Mouse (Mus musculus) heart, embryonic 14.5 days (tissue): ENCODE data around the gene S100a1. TPM values are rescaled to one million over a fixed set of nuclear protein-coding genes. Genes with fewer than 3 reads are reported as not detected.
A peak's percentile ranks its signal among the peaks of the same experiment; 100 is the strongest.

Source experiments
- ATAC-seq: fragments of 200-750 bp; cut with Nextera tagmentation; 2 replicates; pipeline ENCODE4 v1.8.0; 2017; ENCODE audit warnings: low read depth, moderate TSS enrichment; ENCODE audit not compliant: insufficient number of reproducible peaks, insufficient read depth, low FRiP score
- H3K27ac ChIP-seq, 2 experiments: fragments of 200-500 bp in 1 of 2; fragments of 300-500 bp in 1 of 2; sonication (generic) in 1 of 2; replicated peaks in 1 of 2; 2 replicates each; pipeline ENCODE4 v1.5.1; 2012 to 2014; ENCODE audit warnings: low read depth in 2 of 2, low read length in 2 of 2, control low read depth in 1 of 2, mild to moderate bottlenecking in 1 of 2, mixed read lengths in 1 of 2; ENCODE audit not compliant: control insufficient read depth in 1 of 2, insufficient read depth in 1 of 2
- H3K27me3 ChIP-seq: fragments of 300-500 bp; sonication (generic); 2 replicates; pipeline ENCODE4 v1.6.1; 2014; ENCODE audit warnings: mild to moderate bottlenecking, low read length, control low read depth; ENCODE audit not compliant: control insufficient read depth, insufficient read depth
- H3K36me3 ChIP-seq: fragments of 300-500 bp; sonication (generic); 2 replicates; pipeline ENCODE4 v1.6.1; 2014; ENCODE audit warnings: mild to moderate bottlenecking, control low read depth, low read length, mixed read lengths; ENCODE audit not compliant: control insufficient read depth, insufficient read depth
- H3K4me1 ChIP-seq, 2 experiments: fragments of 200-500 bp in 1 of 2; fragments of 300-500 bp in 1 of 2; sonication (generic) in 1 of 2; 2 replicates each; pipeline ENCODE4 v1.6.1; 2012 to 2014; ENCODE audit warnings: low read length in 2 of 2, control low read depth in 1 of 2, mixed read lengths in 1 of 2; ENCODE audit not compliant: control insufficient read depth in 2 of 2, insufficient read depth in 2 of 2
- H3K4me2 ChIP-seq: fragments of 300-500 bp; sonication (generic); 2 replicates; pipeline ENCODE4 v1.6.1; 2014; ENCODE audit warnings: mild to moderate bottlenecking, low read length
- H3K4me3 ChIP-seq, 2 experiments: fragments of 200-500 bp in 1 of 2; fragments of 300-500 bp in 1 of 2; sonication (generic) in 1 of 2; 2 replicates each; pipeline ENCODE4 v1.5.1; 2012 to 2014; ENCODE audit warnings: low read length in 2 of 2, mild to moderate bottlenecking in 2 of 2, control low read depth in 1 of 2, low read depth in 1 of 2, moderate library complexity in 1 of 2; ENCODE audit not compliant: control insufficient read depth in 1 of 2, insufficient read depth in 1 of 2
- H3K9ac ChIP-seq: fragments of 300-500 bp; sonication (generic); 2 replicates; pipeline ENCODE4 v1.6.1; 2014; ENCODE audit warnings: mild to moderate bottlenecking, low read length
- H3K9me3 ChIP-seq: fragments of 300-500 bp; sonication (generic); 2 replicates; pipeline ENCODE4 v1.6.1; 2016; ENCODE audit warnings: low read length, control low read depth; ENCODE audit not compliant: control insufficient read depth
- WGBS: fragments of 180-500 bp; shearing (Covaris S2); extraction: QIAGEN DNeasy Blood & Tissue Kit; methylation state at CpG from one replicate; pipeline ENCODE4 v1.1.7; 2014; 5-methylcytosine and 5-hydroxymethylcytosine counted together
- polyA plus RNA-seq: library from polyadenylated mRNA; unstranded; fragments of >200 nt; fragmentation: Nextera tagmentation; extraction: Ambion mirVana; gene quantifications from 2 replicates; pipeline ENCODE4 v1.2.1, GENCODE M21; 2014

S100a1 gene
- polyA plus RNA-seq, 1 experiment from 2014 or later, result 319 TPM

GRCm38 (mm10) chr3:90495850-90496525, 18.2 kb downstream of the S100a1 start:
- 83% methylated on average over 7 of the region's 7 CpGs for WGBS
- peaks cover 63% of the 10 kb centered on the region for H3K36me3 ChIP-seq
- no peak overlapping the region for H3K27ac ChIP-seq
- no peak overlapping the region for H3K4me2 ChIP-seq
- no peak for ATAC-seq
- no peaks in the 10 kb centered on the region for H3K27me3 ChIP-seq
- no peaks in the 10 kb centered on the region for H3K4me1 ChIP-seq
- H3K9me3 ChIP-seq, result no peaks in the 10 kb centered on the region
- H3K9ac ChIP-seq, result no peak overlapping the region
- H3K4me3 ChIP-seq, result no peak overlapping the region

- no peak overlapping the region for H3K4me3 ChIP-seq
- H3K27me3 ChIP-seq, result no peaks in the 10 kb centered on the region
- H3K4me2 ChIP-seq, result no peak overlapping the region
- no peak overlapping the region for H3K9ac ChIP-seq
- no peak overlapping the region for H3K27ac ChIP-seq
- no peaks in the 10 kb centered on the region for H3K9me3 ChIP-seq
- peaks cover 2 to 7% of the 10 kb centered on the region in 2 experiments; a peak in 3 of 4 replicates for H3K4me1 ChIP-seq
- 70% methylated on average over 4 of the region's 4 CpGs for WGBS
- peaks cover 50% of the 10 kb centered on the region for H3K36me3 ChIP-seq
- no peak for ATAC-seq
Observed at GRCm38 (mm10) chr3:90493831-90494540, 20.2 kb downstream of the S100a1 start.

GRCm38 (mm10) chr3:90491350-90491749, 22.8 kb downstream of the S100a1 start:
- no peak overlapping the region for H3K9ac ChIP-seq
- H3K4me2 ChIP-seq, result no peak overlapping the region
- no peak for ATAC-seq
- H3K9me3 ChIP-seq, result no peaks in the 10 kb centered on the region
- H3K36me3 ChIP-seq, result peaks cover 49% of the 10 kb centered on the region
- WGBS, result 38% methylated on average over 2 of the region's 2 CpGs
- no peaks in the 10 kb centered on the region for H3K27me3 ChIP-seq
- H3K4me1 ChIP-seq, result peaks cover 2 to 7% of the 10 kb centered on the region in 2 experiments; a peak in 3 of 4 replicates
- no peak overlapping the region for H3K27ac ChIP-seq
- no peak overlapping the region for H3K4me3 ChIP-seq

- Histone ChIP-seq H3K4me1 (peaks cover 2 to 7% of the 10 kb centered on the region in 2 experiments; a peak in 3 of 4 replicates), H3K27ac (peak within 1 kb of the TSS; percentile 55 to 70; a peak in 3 of 4 replicates), H3K27me3 (no peaks in the 10 kb centered on the region), H3K9me3 (no peaks in the 10 kb centered on the region), H3K36me3 (peaks cover 49% of the 10 kb centered on the region), H3K4me2 (peak within 1 kb of the TSS; percentile 82), H3K9ac (peak within 1 kb of the TSS; percentile 90), H3K4me3 (peak within 1 kb of the TSS; percentile 82 to 97)
- WGBS, result under 1% methylated on average over 36 of the region's 37 CpGs
- ATAC-seq, result peak; percentile 92
Observed at GRCm38 (mm10) chr3:90490696-90491256, 23.4 kb downstream of the S100a1 start, which contains the start of gene Snapin. TSS of gene Snapin (minus strand) at chr3:90491033.

GRCm38 (mm10) chr3:90488576-90488975, 25.6 kb downstream of the S100a1 start:
- Histone ChIP-seq H3K4me1 (peaks cover 2 to 7% of the 10 kb centered on the region in 2 experiments; a peak in 3 of 4 replicates), H3K27me3 (no peaks in the 10 kb centered on the region), H3K4me2 (no peak overlapping the region), H3K27ac (no peak overlapping the region), H3K4me3 (no peak overlapping the region), H3K9ac (no peak overlapping the region), H3K9me3 (no peaks in the 10 kb centered on the region), H3K36me3 (peaks cover 60% of the 10 kb centered on the region)
- WGBS, result 90% methylated on average over 6 of the region's 6 CpGs
- no peak for ATAC-seq

- H3K36me3 ChIP-seq, result peaks cover 76% of the 10 kb centered on the region
- no peak overlapping the region for H3K9ac ChIP-seq
- no peaks in the 10 kb centered on the region for H3K9me3 ChIP-seq
- peaks cover 2 to 7% of the 10 kb centered on the region in 2 experiments; a peak in 3 of 4 replicates for H3K4me1 ChIP-seq
- 70% methylated on average over 5 of the region's 5 CpGs for WGBS
- H3K27me3 ChIP-seq, result no peaks in the 10 kb centered on the region
- H3K4me3 ChIP-seq, result no peak overlapping the region
- ATAC-seq, result no peak
- no peak overlapping the region for H3K4me2 ChIP-seq
- no peak overlapping the region for H3K27ac ChIP-seq
Observed at GRCm38 (mm10) chr3:90486998-90487397, 27.2 kb downstream of the S100a1 start.

- no peaks in the 10 kb centered on the region for H3K9me3 ChIP-seq
- H3K4me2 ChIP-seq, result peak within 1 kb of the TSS; percentile 70
- peak; percentile 99 for ATAC-seq
- peaks cover 30% of the 10 kb centered on the region for H3K36me3 ChIP-seq
- peak within 1 kb of the TSS; percentile 79 to 92 for H3K4me3 ChIP-seq
- peak within 1 kb of the TSS; percentile 88 for H3K9ac ChIP-seq
- peaks cover 0 to 8% of the 10 kb centered on the region in 2 experiments; a peak in 2 of 4 replicates for H3K4me1 ChIP-seq
- WGBS, result under 1% methylated on average over 45 of the region's 45 CpGs
- H3K27me3 ChIP-seq, result no peaks in the 10 kb centered on the region
- peak within 1 kb of the TSS; percentile 92 to 97 for H3K27ac ChIP-seq
Observed at GRCm38 (mm10) chr3:90475831-90476611, 38.2 kb downstream of the S100a1 start, which contains the start of gene Ilf2. TSS of gene Ilf2 (plus strand) at chr3:90476126.
